Mouse (Mus musculus) heart, postnatal 14 days (tissue): Measurements from ENCODE around the gene Fto. TPM values are rescaled to one million over a fixed set of nuclear protein-coding genes. Genes with fewer than 3 reads are reported as not detected.

Experiments
- DNase-seq, 2 experiments: peaks; one replicate each; pipeline ENCODE4 v3.0.0; 2021 to 2022
- intact Hi-C: fragments of 180-260 bp; cut with DNase I; formaldehyde crosslinking; loops from one replicate; pipeline ENCODE4 v1.15.1; 2025
- total RNA-seq, 2 experiments: library from RNA; stranded (reverse); gene quantifications; 2 replicates each; pipeline ENCODE4 v1.2.3; 2021

Fto gene
- total RNA-seq, 2 experiments from 2014 or later = 68.6 to 70.4 TPM

- intact Hi-C loops = loop anchor here (5.0 kb wide), 2 partner anchors 106 to 309 kb away; no protein-coding TSS in a partner anchor
- peak; percentile 66 to 80 for DNase-seq
Observed at GRCm38 (mm10) chr8:91488086-91488783, 174.9 kb downstream of the Fto start.

- intact Hi-C loops = loop anchor here (5.0 kb wide), 2 partner anchors 107 to 308 kb away; no protein-coding TSS in a partner anchor
- no peak for DNase-seq
Observed at GRCm38 (mm10) chr8:91488784-91489450, 175.6 kb downstream of the Fto start.

DNA sequence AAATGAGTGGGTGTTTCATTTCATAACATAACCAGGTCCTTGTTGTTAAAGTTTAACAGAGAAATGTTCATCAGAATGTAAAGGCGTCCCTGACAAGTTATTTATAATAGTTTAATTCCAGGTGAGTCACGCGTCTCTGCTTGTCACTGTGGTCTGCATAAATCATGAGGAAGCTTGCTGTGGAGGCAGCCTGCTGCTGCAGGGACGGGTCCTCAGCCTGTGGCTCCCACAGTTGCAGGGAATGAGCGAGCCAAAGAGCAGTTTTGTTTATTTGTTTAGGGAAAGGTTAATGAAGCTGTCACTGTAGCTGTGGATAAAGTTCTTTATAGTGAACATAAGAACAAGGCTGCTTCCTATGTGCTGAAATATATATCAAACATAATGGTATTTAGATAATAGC, 176.7 kb downstream of the Fto start:
- no peak for DNase-seq

DNA sequence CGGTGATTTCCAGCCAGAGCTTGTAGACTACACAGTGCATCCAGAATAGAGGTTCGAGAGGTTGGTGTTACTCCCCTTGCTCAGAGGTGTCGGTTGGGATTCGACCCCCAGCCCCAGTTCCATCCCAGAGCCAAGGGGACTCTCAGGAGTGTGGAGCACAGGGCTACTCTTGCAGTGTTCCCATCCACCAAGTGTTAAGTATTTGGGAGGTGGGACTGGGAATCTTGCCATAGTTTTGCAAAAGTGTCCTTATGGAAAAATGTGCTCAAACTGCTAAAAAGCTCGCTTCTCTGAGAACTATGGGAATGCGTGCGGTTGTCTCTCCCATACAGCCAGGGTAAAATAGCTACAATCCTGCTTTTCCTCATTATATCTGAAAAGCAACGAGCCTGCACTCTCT, 180.0 kb downstream of the Fto start:
- intact Hi-C loops = loop anchor here (5.0 kb wide), 1 partner anchor 864 kb away; the partner anchor contains the start of gene Irx5
- no peak for DNase-seq

More for the DNA sequence above, 176.7 kb downstream of the Fto start:
- intact Hi-C loops = loop anchor here (5.0 kb wide), 1 partner anchor 867 kb away; the partner anchor contains the start of gene Irx5

- DNase-seq = no peak
- intact Hi-C loops = loop anchor here (5.0 kb wide), 1 partner anchor 863 kb away; the partner anchor contains the start of gene Irx5
Observed at GRCm38 (mm10) chr8:91494501-91495259, 181.4 kb downstream of the Fto start.

GRCm38 (mm10) chr8:91495260-91495601, 181.9 kb downstream of the Fto start:
- intact Hi-C loops = no loop called here
- no peak for DNase-seq

GRCm38 (mm10) chr8:91496000-91496399, 182.7 kb downstream of the Fto start:
- no peak for DNase-seq
- intact Hi-C loops = no loop called here

DNA sequence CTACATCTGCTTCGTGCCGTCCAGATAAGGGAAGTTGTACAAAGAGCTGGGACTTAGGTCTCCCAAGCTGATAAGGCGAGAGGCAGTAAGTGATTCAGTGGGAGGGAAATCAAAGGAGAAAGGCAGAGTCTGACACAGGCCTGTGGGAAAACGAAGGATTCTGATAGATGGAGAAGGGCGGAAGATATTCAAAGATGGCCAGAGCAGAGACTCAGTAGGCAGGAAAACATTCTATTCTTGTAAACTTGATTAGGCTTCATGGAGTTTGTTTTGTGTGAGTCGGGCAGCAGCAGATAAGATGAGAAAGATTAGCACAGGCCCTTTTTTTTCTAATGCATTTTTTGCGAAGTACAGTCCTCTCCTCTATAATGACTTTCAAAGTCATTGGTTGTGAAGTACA, 183.6 kb downstream of the Fto start:
- intact Hi-C loops = no loop called here
- no peak for DNase-seq

DNA sequence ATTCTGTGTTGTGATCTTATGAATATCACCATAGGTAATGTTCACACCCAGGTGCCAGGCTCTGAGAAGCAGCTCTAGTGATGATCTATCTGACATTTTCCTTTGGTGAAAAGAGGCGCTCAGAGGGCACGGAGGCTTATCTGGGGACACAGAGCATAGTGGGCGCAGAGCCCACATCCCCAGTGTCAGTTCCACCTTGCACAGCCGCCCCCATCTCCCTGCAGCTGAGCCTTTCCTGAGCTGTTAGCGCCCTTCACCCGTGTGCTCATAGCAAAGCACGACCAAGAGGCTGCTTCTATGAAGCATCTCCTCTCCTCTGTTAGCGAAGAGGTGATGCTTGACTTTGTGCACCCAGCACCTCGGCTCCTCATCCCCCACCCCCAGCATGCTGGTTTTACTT, 185.3 kb downstream of the Fto start:
- no peak for DNase-seq
- intact Hi-C loops = no loop called here

DNA sequence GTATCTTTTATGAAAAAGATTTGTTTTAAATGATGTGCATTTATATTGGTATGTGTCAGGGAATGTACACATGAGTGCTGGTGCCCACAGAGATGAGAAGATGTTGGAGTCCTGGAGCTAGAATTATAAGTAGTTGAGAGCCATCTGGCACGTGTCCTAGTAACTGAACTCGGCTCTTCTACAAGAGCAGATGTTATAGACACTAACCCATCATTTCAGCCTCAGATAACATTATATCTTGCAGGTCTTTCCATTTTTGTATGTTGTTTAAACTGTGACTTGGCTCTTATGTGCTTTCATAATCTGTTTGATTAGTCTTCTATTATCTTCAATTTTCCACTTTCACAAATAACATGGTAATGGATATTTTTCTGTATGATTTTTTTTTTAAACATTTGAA, 186.0 kb downstream of the Fto start:
- DNase-seq = no peak
- intact Hi-C loops = no loop called here

GRCm38 (mm10) chr8:91501960-91502600, 188.8 kb downstream of the Fto start:
- no peak for DNase-seq
- intact Hi-C loops = no loop called here

DNA sequence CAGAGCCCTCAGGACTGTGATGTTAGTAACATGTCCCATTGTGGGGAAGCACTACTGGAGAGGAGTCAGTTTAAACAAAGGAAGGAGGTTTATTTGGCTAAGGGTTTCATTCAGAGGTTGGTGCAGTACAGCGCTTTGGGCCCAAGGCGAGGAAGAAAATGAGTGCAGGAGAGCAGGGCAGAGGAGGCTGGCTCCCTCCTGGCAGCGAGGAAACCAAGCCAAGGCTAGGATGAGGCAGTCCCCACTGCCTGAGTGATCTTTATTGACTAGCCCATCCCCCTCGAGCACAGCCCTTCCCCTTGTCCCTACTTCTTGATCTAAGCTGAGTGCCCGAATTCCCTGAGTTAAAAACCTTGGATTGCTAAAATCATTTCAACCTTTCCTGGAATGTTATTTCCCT, 189.5 kb downstream of the Fto start:
- intact Hi-C loops = no loop called here
- no peak for DNase-seq

GRCm38 (mm10) chr8:91504360-91504759, 191.0 kb downstream of the Fto start:
- intact Hi-C loops = no loop called here
- DNase-seq = no peak

DNA sequence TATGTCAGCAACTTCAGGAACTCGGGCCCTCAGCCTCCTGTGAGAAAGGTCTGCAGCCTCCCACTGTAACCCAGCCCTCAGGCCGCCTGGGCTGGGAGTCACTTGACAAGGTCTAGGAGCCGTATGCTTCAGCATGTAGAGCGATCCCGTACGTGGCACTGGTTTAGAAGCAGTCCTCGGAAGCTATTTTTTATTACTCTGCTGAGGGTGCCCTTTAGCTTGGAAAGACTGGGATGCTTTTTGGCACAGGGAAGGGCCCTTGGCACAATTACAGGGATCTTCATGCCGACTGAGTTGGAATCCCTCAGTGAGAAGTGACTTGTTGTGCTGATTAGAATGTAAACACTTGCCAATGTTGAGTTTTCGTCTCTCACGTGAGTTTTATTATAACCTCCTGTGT, 191.6 kb downstream of the Fto start:
- peak; percentile 47 to 53 for DNase-seq
- intact Hi-C loops = no loop called here

- intact Hi-C loops = no loop called here
- no peak for DNase-seq
Observed at GRCm38 (mm10) chr8:91505411-91505954, 192.2 kb downstream of the Fto start.

GRCm38 (mm10) chr8:91505997-91506672, 192.8 kb downstream of the Fto start:
- intact Hi-C loops = no loop called here
- no peak for DNase-seq

- DNase-seq = no peak
Observed at GRCm38 (mm10) chr8:91506682-91507257, 193.4 kb downstream of the Fto start.

GRCm38 (mm10) chr8:91507681-91508097, 194.4 kb downstream of the Fto start:
- DNase-seq = no peak
- intact Hi-C loops = no loop called here

More at GRCm38 (mm10) chr8:91506682-91507257, 193.4 kb downstream of the Fto start:
- intact Hi-C loops = no loop called here

GRCm38 (mm10) chr8:91508284-91508683, 195.0 kb downstream of the Fto start:
- no peak for DNase-seq
- intact Hi-C loops = no loop called here
